Mouse (Mus musculus): ENCODE data around the gene Rbm7.
A peak's percentile ranks its signal among the peaks of the same experiment; 100 is the strongest.

- no peak for TF ChIP-seq POLR2A (IDR thresholded peaks at IDR 0.05; ENCODE audit: low read depth, low read length)
- no peak for TF ChIP-seq CTCF (conservative IDR thresholded peaks at IDR 0.05 in 1 of 2, IDR thresholded peaks at IDR 0.05 in 1 of 2; ENCODE audit: low read depth in 2 of 2, low read length in 2 of 2)
- TF ChIP-seq ZC3H11A (IDR thresholded peaks at IDR 0.05; ENCODE audit: low read depth, low read length): no peak
- peak; percentile 13; the same call in 1 of the 2 replicates for TF ChIP-seq MXI1 (IDR thresholded peaks at IDR 0.05; ENCODE audit: low read depth, low read length)
- TF ChIP-seq RAD21 (IDR thresholded peaks at IDR 0.05; ENCODE audit: low read depth, low read length): no peak
- TF ChIP-seq HCFC1 (IDR thresholded peaks at IDR 0.05; ENCODE audit: low read depth, low read length): no peak
- no peak for TF ChIP-seq EP300 (IDR thresholded peaks at IDR 0.05; ENCODE audit: low read length)
- no peak for TF ChIP-seq ZKSCAN1 (IDR thresholded peaks at IDR 0.05; ENCODE audit: borderline replicate concordance, low read depth, low read length)
- TF ChIP-seq POLR2AphosphoS2 (IDR thresholded peaks at IDR 0.05; ENCODE audit: low read depth, low read length): no peak
- TF ChIP-seq CHD2 (IDR thresholded peaks at IDR 0.05; ENCODE audit: low read length): no peak
- TF ChIP-seq SMC3 (IDR thresholded peaks at IDR 0.05; ENCODE audit: low read depth, low read length): no peak
- TF ChIP-seq MYC (IDR thresholded peaks at IDR 0.05; ENCODE audit: low read depth, low read length): no peak
- TF ChIP-seq MEF2A (IDR thresholded peaks at IDR 0.05; ENCODE audit: borderline replicate concordance, low read depth, low read length): no peak
- TF ChIP-seq MAX (IDR thresholded peaks at IDR 0.05; ENCODE audit: low read length): 0 out of 2 replicates have a peak, but pooled peaks have one; percentile 9
Measured at GRCm38 (mm10) chr9:48495548-48495932, 441 bp upstream of the Rbm7 start.

All from CH12.LX (cell line).